Mouse (Mus musculus): ENCODE data around the gene Btnl2.

Btnl2 gene

GRCm38 (mm10) chr17:34347606-34348308 lies 6.9 kb upstream of the Btnl2 start:
- in situ Hi-C loops (cut with MboI, MseI): no loop called here

- in situ Hi-C loops (cut with MboI, MseI): no loop called here
Observed at GRCm38 (mm10) chr17:34349429-34349828, 5.2 kb upstream of the Btnl2 start.

GRCm38 (mm10) chr17:34354940-34355339 lies 318 bp downstream of the Btnl2 start:
- in situ Hi-C loops (cut with MboI, MseI): loop anchor here (5.0 to 10.0 kb wide), 2 partner anchors 108 to 110 kb away; no protein-coding TSS in a partner anchor

GRCm38 (mm10) chr17:34362954-34363546 lies 8.4 kb downstream of the Btnl2 start:
- in situ Hi-C loops (cut with MboI, MseI): no loop called here

GRCm38 (mm10) chr17:34363676-34364310 lies 9.2 kb downstream of the Btnl2 start:
- in situ Hi-C loops (cut with MboI, MseI): no loop called here

- in situ Hi-C loops (cut with MboI, MseI): loop anchor here in 1 of 2 experiments (5.0 kb wide), 1 partner anchor 43 kb away; no protein-coding TSS in a partner anchor
Observed at GRCm38 (mm10) chr17:34365031-34365430, 10.4 kb downstream of the Btnl2 start.

GRCm38 (mm10) chr17:34370563-34370962 lies 15.9 kb downstream of the Btnl2 start:
- in situ Hi-C loops (cut with MboI, MseI): no loop called here

GRCm38 (mm10) chr17:34373055-34373709 lies 18.6 kb downstream of the Btnl2 start:
- in situ Hi-C loops (cut with MboI, MseI): no loop called here

GRCm38 (mm10) chr17:34376847-34377246 lies 22.2 kb downstream of the Btnl2 start, which contains the start of gene Btnl1:
Gene Btnl1, plus strand, starts transcription at chr17:34377132.
- in situ Hi-C loops (cut with MboI, MseI): no loop called here

GRCm38 (mm10) chr17:34377450-34378209 lies 23.0 kb downstream of the Btnl2 start:
- in situ Hi-C loops (cut with MboI, MseI): no loop called here

GRCm38 (mm10) chr17:34378716-34379115 lies 24.1 kb downstream of the Btnl2 start:
- in situ Hi-C loops (cut with MboI, MseI): no loop called here

- in situ Hi-C loops (cut with MboI, MseI): no loop called here
Observed at GRCm38 (mm10) chr17:34379451-34379850, 24.8 kb downstream of the Btnl2 start.

GRCm38 (mm10) chr17:34381876-34382275 lies 27.3 kb downstream of the Btnl2 start:
- in situ Hi-C loops (cut with MboI, MseI): no loop called here

GRCm38 (mm10) chr17:34383212-34383611 lies 28.6 kb downstream of the Btnl2 start:
- in situ Hi-C loops (cut with MboI, MseI): no loop called here

GRCm38 (mm10) chr17:34384699-34385098 lies 30.1 kb downstream of the Btnl2 start:
- in situ Hi-C loops (cut with MboI, MseI): no loop called here

- in situ Hi-C loops (cut with MboI, MseI): no loop called here
Observed at GRCm38 (mm10) chr17:34386656-34387055, 32.0 kb downstream of the Btnl2 start.

GRCm38 (mm10) chr17:34388513-34388912 lies 33.9 kb downstream of the Btnl2 start:
- in situ Hi-C loops (cut with MboI, MseI): no loop called here

GRCm38 (mm10) chr17:34391507-34391906 lies 36.9 kb downstream of the Btnl2 start:
- in situ Hi-C loops (cut with MboI, MseI): loop anchor here in 1 of 2 experiments (10.0 kb wide), 1 partner anchor 823 kb away; no protein-coding TSS in a partner anchor

- in situ Hi-C loops (cut with MboI, MseI): loop anchor here in 1 of 2 experiments (10.0 kb wide), 1 partner anchor 822 kb away; no protein-coding TSS in a partner anchor
Observed at GRCm38 (mm10) chr17:34392321-34392720, 37.7 kb downstream of the Btnl2 start.

GRCm38 (mm10) chr17:34397357-34397756 lies 42.7 kb downstream of the Btnl2 start:
- in situ Hi-C loops (cut with MboI, MseI): loop anchor here in 1 of 2 experiments (10.0 kb wide), 1 partner anchor 817 kb away; no protein-coding TSS in a partner anchor
